Mouse (Mus musculus) heart, postnatal 14 days (tissue): ENCODE data around the gene Tmem178b. TPM values are rescaled to one million over a fixed set of nuclear protein-coding genes. Genes with fewer than 3 reads are reported as not detected.

Source experiments
- DNase-seq, 2 experiments: peaks; one replicate each; pipeline ENCODE4 v3.0.0; 2021 to 2022
- intact Hi-C: fragments of 180-260 bp; cut with DNase I; formaldehyde crosslinking; loops from one replicate; pipeline ENCODE4 v1.15.1; 2025
- total RNA-seq, 2 experiments: library from RNA; stranded (reverse); gene quantifications; 2 replicates each; pipeline ENCODE4 v1.2.3; 2021

Tmem178b gene
- total RNA-seq, 2 experiments from 2014 or later, result 0.31 to 0.56 TPM

DNA sequence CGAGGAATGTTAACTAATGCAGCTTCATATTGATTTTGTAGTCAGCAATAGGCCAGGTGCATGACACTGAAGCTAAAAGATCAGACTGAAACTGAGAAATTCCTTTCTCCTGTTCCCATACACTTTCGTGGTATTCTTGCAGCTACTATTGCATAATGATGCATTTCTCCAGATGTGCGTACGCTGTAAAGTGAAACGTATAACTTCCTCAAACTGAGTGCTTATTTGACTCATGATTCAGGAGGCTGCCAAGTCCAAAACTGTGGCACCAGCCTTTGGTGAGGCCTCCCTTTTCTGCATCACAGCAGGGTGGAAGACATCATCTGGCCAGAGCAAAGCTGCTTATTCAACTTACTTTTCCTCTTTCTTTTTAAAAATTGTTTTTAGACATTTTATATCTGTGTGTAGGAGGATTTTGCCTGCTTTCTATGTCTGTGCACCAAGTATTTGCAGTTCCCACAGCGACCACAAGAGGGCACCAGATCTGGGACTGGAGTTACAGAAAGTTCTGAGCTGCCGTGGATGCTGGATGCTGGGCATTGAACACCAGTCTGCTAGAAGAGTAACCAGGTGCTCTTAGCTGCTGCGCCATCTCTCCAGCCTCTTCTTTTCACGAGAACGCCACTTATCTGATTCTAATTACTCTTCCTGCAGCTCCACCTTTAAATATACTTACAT is 362.9 kb downstream of the Tmem178b start:
- intact Hi-C loops, result loop anchor here (1.0 to 2.0 kb wide), 2 partner anchors 67 to 157 kb away; no protein-coding TSS in a partner anchor
- peak; percentile 72 to 84 for DNase-seq

DNA sequence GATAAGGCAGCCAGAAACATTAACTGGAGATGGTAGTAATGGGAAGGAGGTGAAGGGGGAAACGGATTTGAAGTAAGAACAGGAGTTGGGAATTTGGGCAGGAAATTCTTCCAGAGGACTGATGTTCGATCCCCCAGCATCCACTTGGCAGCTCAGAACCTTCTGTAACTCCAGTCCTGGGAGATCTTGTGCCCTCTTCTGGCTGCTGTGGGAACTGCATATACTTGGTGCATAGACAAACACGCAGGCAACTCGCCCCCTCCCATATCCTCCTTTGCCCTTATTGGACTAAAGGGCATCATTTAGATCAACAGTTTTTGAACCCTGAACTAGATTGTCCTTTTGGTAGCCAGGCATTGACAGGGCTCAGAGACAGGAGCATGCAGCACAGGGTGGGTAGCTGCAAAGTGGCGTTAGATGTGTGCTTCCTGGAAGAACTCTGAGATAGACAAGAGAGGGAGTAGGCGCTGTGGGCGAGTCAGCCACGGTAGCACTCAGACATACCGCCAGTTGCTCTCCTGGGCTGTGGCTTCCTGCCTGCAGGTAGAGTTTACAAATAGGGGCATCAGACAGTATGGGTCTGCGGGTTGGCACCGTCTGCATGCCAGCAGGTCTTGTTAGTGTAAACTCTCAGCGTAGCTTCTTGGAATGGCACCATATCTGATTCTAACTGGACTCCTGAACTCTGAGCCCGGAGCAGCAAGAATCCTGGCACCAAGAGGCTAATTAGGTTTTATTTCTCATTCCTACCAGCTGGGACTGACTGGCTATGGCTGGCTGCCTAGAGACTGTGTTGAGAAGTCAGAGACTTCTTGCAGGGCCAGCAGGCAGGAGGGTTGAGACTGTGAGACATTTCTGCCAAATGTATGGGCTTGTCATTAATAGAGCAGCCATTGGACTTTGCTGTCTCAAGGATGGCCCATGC is 364.0 kb downstream of the Tmem178b start:
- intact Hi-C loops, result loop anchor here (1.0 to 2.0 kb wide), 2 partner anchors 66 to 156 kb away; no protein-coding TSS in a partner anchor

DNA sequence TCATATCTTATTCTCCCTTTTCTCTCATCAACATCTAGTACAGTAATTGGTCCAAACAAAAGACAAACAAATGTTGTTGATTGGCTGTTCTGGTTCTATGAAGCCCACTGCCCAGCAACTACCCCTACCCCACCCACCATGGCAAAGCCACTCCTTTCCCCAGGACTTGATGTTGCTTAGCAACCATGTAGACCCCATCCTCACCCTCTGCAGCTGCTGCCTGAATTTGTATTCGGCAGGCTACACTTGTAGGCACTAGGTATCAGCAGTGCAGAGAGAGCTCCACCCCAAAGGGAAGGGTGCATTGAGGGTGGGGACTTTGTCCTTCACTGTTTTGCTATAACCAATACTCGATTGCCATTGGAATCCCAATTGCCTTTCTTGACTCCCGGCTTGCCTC is 365.8 kb downstream of the Tmem178b start:
- intact Hi-C loops, result no loop called here
- DNase-seq, result no peak

More for the DNA sequence above, 364.0 kb downstream of the Tmem178b start:
- peak; percentile 25 to 53 for DNase-seq

DNA sequence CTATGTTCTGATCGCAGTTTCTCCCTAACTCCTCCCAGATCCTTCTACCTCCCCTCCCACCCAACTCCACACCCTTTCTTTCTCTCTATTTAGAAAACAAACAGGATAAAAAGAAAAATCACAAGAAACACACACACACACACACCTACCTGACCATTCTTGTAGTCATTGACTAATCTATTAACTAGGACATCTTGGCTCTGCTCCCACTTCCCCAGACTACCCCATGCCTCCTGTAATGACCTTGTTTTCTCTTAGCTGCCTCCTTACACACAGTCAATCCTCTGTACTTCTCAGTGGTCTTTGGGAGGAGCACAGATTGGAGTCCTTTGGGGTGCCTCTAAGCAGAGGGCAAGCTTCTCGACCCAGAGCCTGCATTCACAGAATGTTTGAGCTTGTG is 367.6 kb downstream of the Tmem178b start:
- DNase-seq, result no peak
- intact Hi-C loops, result no loop called here

DNA sequence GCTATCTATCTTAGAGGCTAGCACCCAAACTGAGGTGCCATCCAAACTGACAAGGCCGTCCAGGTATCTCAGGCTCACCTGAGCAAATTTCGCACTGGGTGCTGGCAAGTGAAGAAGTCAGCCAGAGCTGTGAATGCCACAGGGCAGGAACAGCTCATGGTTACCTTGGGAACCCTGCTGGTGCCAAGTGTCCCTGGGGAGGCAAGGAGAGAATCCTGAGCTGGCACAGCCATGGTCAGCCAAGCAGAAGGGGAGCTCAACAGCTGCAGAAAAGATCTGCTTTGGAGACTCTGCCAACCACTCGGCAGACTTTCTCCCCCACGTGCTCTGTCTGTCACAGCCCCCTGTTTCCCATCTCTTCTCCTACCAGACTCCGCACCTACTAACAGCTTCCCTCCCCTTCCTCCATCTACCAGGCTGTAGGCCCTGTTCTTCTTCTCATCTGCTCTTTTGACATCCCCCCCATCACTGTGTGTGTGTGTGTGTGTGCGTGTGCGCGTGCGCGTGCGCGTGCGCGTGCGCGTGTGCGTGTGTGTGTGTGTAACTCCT is 374.4 kb downstream of the Tmem178b start:
- intact Hi-C loops, result no loop called here
- no peak for DNase-seq

DNA sequence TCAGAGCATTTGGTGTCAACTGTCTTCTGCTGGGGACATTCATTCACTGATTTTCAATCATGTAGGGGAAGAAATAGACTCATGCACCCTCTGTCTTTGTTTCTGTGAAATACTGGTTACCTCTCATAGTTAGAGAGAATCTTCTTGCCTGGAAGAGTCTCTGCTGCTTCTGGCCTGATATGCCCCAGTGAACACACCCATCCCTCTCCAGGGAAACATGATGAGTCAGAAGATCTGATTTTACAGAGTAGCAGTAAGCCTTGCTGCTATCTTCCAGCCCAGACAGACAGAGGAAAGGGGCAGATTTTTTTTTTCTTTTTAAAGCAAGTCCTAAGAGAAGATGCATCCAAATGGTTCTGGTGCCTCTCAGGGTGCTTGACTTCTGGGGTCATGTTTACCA is 376.9 kb downstream of the Tmem178b start:
- DNase-seq, result no peak
- intact Hi-C loops, result no loop called here

DNA sequence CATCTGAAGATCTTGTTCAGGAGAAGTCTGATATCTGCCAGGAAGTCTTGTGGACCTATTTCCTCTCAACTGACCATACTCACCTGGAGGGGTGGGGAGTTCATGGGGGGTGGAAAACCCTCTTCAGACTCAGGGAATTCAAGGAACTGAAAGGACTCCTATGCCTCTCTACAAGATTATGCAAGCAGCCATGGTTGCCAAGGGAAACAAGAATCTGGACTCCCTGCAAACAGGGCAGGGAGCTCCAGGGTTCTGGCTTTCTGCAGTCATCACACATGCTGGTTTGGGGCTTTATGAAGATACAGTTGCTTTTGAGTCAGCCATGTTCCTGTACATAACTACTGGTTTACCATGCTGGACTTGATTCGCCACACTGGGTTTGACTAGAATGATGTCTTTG is 390.6 kb downstream of the Tmem178b start:
- intact Hi-C loops, result no loop called here
- DNase-seq, result no peak

DNA sequence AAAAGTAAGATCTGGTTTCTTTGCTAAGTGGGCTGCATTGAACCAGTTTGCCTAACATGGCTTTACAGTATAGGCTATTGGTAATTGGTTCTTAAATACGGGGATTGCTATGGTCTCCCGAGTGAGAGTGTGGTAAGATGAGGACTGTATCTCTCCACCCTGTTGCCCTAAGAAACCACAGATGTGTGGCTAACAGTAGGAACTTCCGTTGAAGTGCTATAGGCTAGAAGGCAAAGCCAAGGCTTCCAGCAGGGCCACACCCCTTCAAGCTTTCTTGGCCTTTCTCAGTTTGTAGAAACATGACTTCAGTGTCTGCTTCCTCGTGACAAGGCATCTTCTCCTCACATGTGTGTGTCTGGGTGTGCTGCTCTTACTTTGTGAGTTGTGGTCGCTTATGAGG is 427.6 kb downstream of the Tmem178b start:
- DNase-seq, result no peak
- intact Hi-C loops, result no loop called here

DNA sequence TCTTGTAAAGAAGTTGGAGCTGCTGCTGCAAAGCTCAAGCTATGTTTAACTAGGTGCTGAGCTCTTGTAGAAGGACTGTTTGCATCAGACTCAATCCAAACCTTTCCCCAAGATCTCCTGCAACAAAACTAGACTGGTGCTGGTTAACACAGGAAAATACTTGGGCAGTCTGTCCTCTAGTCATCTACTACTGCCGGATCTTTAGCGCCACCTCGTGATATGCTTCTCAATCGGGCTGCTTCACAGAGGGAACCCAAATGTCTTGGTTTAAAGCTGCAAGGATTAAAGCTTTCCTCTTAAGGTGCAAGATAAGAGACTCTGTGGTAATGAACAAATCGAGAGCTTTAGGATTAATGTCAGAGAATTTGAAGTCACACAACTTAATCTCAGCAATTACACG is 430.3 kb downstream of the Tmem178b start:
- peak; percentile 16 to 45 for DNase-seq

More for the DNA sequence above, 430.3 kb downstream of the Tmem178b start:
- intact Hi-C loops, result loop anchor here (1.0 kb wide), 1 partner anchor 67 kb away; no protein-coding TSS in a partner anchor

Other genes with a start within 250 kb of the Tmem178b start
- 10 to 100 TPM; 18.2 to 21.9 TPM for gene Braf, start 147.8 kb upstream of the Tmem178b start, total RNA-seq
- 10 to 100 TPM; 89.3 to 96.8 TPM for gene Mrps33, start 62.3 kb upstream of the Tmem178b start, total RNA-seq